Mouse (Mus musculus) cortical plate, adult 2 months (tissue): ENCODE results near the gene Eif2b3.

Source experiments
- CTCF ChIP-seq: fragments of 200-500 bp; IDR thresholded peaks from 2 replicates; pipeline ENCODE4 v1.5.1; 2011; ENCODE audit warnings: mild to moderate bottlenecking, control low read depth, low read length; ENCODE audit not compliant: insufficient read depth; ENCODE audit errors: extremely low read depth
- POLR2A ChIP-seq: fragments of 200-500 bp; IDR thresholded peaks from 2 replicates; pipeline ENCODE4 v1.6.1; 2011; ENCODE audit warnings: mild to moderate bottlenecking, low read length, control low read depth; ENCODE audit not compliant: insufficient read depth; ENCODE audit errors: extremely low read depth

- TF ChIP-seq POLR2A (no peak), CTCF (no peak)
Observed at GRCm38 (mm10) chr4:116985681-116986080, 33.5 kb upstream of the Eif2b3 start.
